Mouse (Mus musculus) lung, adult 2 months (tissue): ENCODE results near the gene Inpp5a. TPM values are rescaled to one million over a fixed set of nuclear protein-coding genes. Genes with fewer than 3 reads are reported as not detected.

Experiments used
- DNase-seq: peaks from one replicate; pipeline ENCODE4 v3.0.0; 2022
- H3K4me1 ChIP-seq: fragments of 200-500 bp; 2 replicates; pipeline ENCODE4 v1.6.1; 2011; ENCODE audit warnings: low read length; ENCODE audit not compliant: control insufficient read depth, insufficient read depth
- H3K4me3 ChIP-seq: fragments of 200-500 bp; replicated peaks from 2 replicates; pipeline ENCODE3; 2011; ENCODE audit warnings: low read depth, mild to moderate bottlenecking, control low read depth, low read length; ENCODE audit errors: extremely low read depth
- CTCF ChIP-seq: fragments of 200-500 bp; IDR thresholded peaks from 2 replicates; pipeline ENCODE4 v1.5.1; 2011; ENCODE audit warnings: mild to moderate bottlenecking, low read length, control low read depth; ENCODE audit not compliant: insufficient read depth
- POLR2A ChIP-seq: fragments of 200-500 bp; IDR thresholded peaks from 2 replicates; pipeline ENCODE4 v1.6.1; 2011; ENCODE audit warnings: low read depth, mild to moderate bottlenecking, control low read depth, low read length, borderline replicate concordance; ENCODE audit errors: extremely low read depth
- WGBS: fragments of 180-500 bp; shearing (Covaris S2); methylation state at CpG from one replicate; pipeline ENCODE4 v1.1.7; 2018; 5-methylcytosine and 5-hydroxymethylcytosine counted together
- polyA plus RNA-seq: library from polyadenylated mRNA; depleted of rRNA; stranded (reverse); fragments of >200 nt; gene quantifications from 2 replicates; pipeline ENCODE4 v1.2.3, GENCODE M21; 2012

Gene Inpp5a
- polyA plus RNA-seq, 1 experiment: 61.0 TPM

DNA sequence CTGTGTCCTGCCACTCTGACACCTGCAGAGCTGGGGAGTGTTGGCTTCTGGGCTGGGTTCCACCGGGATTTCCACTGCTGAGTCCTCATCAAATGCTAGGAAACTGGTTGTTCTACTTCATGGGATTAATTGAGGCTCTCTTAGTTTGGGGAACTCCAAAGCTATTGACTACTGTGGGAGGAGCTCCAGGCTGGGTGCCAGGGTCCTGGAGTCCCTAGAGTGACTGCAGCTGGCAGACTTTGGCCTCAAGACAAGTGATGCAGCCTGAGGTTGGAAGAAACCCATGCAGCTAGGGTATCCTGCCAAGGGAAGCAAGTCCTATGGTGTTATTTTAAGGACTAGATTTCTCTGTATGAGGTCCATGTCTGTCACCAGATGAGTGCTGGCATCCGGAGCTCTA, 149.6 kb downstream of the Inpp5a start:
- no peak for TF ChIP-seq POLR2A
- no peak for TF ChIP-seq CTCF
- no peak overlapping the region for H3K4me3 ChIP-seq
- H3K4me1 ChIP-seq: no peaks in the 10 kb centered on the region
- 68% methylated on average over 2 of the region's 2 CpGs for WGBS
- peak; percentile 13 for DNase-seq

DNA sequence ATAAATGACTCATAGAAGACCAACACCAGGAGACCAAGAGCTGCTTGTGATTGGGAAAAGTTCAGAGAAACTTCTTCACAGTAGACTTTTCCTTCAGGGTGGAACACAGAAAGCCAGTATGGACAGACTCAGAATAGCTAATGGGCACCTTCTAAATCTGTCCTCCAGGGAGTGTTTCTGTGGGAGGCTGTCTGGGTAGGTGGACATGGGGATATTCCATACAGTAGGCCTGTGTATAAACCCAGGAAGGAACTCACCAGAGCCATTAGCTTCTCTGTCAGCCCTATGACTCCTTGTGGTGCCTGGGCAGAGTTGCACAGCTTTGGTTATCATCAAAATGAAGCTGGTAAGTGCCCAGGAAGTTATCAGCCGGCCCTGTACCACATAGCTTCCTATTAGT, 151.7 kb downstream of the Inpp5a start:
- TF ChIP-seq POLR2A: no peak
- no peak for TF ChIP-seq CTCF
- 54% methylated on average over 1 of the region's 1 CpGs for WGBS
- Histone ChIP-seq H3K4me3 (no peak overlapping the region), H3K4me1 (no peaks in the 10 kb centered on the region)
- no peak for DNase-seq

DNA sequence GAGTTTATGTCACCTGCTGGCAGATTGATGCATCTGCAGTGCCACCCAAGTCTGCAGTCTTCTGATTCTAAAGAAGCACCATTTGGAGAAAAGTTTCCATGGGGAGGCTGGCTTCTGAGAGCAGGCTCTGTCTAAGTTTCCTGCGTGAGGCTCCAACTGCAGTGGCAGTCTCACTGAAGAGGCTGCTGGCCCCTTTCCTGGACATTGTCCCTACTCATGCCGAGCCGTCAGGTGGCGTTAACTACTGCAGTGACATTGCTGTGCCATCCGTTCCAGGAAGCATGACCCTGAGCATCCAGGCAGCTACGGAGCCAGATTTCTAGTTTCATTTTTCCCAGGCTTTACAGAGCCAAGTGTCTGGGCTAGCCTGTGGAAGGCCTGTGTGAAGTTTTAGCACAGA, 152.5 kb downstream of the Inpp5a start:
- 77% methylated on average over 6 of the region's 6 CpGs for WGBS
- Histone ChIP-seq H3K4me3 (no peak overlapping the region), H3K4me1 (no peaks in the 10 kb centered on the region)
- TF ChIP-seq POLR2A (no peak), CTCF (no peak)
- no peak for DNase-seq

DNA sequence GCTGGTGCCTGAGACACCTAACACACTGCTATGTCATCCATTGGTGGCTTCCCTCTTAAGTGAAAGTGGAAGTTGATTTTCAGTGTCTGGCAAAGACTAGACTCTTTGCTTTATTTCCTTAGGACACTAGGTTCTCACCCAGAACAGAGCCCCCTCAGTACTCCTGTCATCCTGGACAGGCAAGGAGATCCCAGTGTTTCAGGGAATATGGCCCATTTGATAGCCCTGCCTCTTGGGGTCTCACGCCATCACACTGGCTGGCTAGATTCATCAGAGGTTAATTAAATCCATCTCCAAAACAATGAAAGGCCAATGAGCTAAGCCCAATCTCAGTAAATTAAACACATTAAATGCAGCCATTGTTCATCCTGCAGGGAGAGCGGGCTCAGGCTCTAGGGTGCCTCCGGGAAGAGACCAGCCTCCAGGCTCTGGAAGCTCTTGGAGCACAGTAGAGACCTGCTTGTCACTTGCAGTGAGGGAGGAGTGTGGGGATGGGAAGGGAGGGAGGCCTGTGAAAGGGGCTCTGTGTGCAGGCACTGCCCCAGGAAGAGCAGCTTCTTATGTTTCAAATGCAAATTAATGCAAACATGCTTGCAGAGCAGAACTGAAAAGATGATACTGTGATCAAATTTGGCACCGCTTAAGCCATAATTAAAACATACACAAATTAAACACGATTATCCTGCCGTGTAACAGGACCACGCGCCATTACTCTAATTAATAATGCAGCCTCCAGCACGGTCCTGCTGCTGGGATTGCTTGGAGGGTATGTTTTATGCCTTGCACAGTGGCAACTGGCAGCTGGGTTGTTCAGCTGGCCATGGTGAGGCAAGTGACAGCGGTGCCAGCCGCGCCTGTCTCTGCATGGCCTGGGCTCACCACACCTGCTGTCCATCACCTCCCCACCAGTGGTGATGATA, 156.1 kb downstream of the Inpp5a start:
- 82% methylated on average over 12 of the region's 12 CpGs for WGBS
- DNase-seq: no peak
- Histone ChIP-seq H3K4me1 (no peaks in the 10 kb centered on the region), H3K4me3 (no peak overlapping the region)
- TF ChIP-seq POLR2A (no peak), CTCF (no peak)

DNA sequence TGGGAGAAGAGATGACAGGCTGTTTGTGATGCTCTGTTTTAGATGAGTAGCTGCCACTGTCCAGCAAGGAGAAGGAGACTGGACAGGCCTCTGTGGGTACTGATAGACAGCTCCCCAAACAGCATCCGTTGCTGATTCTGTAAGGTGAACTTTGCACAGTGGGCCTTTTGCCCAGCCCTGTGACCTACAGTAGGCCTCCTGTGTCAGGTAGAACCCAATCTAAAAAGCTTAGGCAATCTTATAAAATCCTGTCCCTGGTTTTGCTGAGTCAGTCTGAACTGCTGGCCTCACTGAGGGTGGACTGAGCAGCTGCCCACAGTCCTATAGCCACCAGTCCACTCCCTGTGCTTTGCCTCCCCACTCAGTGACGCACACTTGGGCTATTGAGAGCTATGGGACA, 158.4 kb downstream of the Inpp5a start:
- no peak overlapping the region for H3K4me3 ChIP-seq
- WGBS: 80% methylated on average over 2 of the region's 2 CpGs
- TF ChIP-seq POLR2A: no peak
- no peak for TF ChIP-seq CTCF
- no peak for DNase-seq
- H3K4me1 ChIP-seq: no peaks in the 10 kb centered on the region

DNA sequence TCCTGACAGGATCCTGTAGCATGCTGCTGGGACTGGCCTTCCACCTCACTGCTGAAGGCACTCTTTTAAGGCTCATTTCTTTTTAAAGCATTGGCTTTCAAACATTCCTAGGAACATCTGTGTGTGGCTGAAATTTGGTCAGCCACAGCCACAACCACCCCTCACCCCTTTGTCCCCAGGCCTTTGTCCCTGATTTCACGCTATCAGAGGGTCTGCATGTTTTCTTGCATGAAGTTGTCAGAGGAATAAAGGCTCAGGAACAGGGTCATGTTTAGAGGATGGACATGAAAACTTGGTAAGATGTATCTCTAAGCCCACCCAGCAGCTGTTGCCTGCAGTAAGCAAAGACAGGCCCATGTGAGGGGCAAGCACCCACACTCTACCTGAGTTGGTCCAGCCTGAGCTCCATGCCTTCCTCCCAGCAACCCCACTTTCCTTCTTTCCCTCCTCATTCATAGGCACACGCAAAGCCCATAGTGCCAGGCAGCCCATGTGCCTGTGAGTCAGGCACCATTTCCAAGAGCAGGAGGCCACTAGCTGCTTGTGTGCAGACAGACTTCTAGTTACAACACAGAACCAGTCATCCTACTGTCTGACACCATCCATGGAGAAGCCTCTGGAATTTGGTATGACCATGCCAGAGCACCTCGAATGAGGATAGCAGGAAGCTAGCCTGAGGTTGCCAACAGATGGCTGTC, 161.3 kb downstream of the Inpp5a start:
- 80% methylated on average over 3 of the region's 3 CpGs for WGBS

DNA sequence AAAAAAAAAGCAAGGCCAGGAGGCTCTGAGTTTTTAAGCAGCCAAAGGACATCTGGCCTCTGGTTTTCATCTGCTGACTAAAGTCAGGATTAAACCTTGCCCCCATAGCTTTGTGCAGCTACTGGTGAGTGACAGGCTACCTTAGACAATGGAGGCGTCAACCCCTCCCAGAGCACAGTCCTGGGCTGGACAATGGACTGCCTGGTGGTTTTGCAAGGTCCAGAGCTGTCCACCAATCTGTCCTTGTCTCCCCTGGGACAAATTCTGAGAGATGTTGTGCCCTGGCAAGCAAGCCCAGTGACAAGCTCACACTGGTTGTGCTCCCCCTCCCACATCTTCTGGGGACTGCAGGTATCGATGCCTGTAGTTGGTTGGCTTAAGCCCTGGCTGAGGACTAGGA, 162.6 kb downstream of the Inpp5a start:
- H3K4me3 ChIP-seq: no peak overlapping the region
- WGBS: 91% methylated on average over 2 of the region's 2 CpGs
- H3K4me1 ChIP-seq: no peaks in the 10 kb centered on the region
- no peak for TF ChIP-seq CTCF
- TF ChIP-seq POLR2A: no peak
- DNase-seq: no peak

More for the DNA sequence above, 161.3 kb downstream of the Inpp5a start:
- no peak for TF ChIP-seq CTCF
- TF ChIP-seq POLR2A: no peak
- H3K4me3 ChIP-seq: no peak overlapping the region
- DNase-seq: no peak
- no peaks in the 10 kb centered on the region for H3K4me1 ChIP-seq

DNA sequence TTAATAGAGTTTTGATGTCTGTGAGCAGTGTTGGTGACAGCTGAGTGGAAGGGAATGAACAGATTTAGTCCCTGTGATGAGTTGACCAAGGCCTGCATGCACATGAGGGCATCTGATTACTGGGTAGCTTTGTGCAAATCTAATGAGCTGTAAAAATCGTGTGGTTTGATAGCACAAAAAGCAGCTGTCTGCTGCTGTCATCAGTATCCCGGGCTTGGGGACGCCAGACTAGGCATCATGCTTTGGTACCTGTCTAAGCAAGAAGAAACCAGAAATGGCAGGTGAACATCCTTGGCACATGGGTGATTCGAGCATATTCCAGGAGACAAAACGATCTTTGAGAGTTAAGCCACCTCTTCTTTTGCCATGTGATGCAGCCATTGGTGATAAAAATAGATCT, 167.4 kb downstream of the Inpp5a start:
- no peak overlapping the region for H3K4me3 ChIP-seq
- no peaks in the 10 kb centered on the region for H3K4me1 ChIP-seq
- TF ChIP-seq POLR2A (no peak), CTCF (no peak)
- no peak for DNase-seq
- WGBS: 80% methylated on average over 5 of the region's 5 CpGs

DNA sequence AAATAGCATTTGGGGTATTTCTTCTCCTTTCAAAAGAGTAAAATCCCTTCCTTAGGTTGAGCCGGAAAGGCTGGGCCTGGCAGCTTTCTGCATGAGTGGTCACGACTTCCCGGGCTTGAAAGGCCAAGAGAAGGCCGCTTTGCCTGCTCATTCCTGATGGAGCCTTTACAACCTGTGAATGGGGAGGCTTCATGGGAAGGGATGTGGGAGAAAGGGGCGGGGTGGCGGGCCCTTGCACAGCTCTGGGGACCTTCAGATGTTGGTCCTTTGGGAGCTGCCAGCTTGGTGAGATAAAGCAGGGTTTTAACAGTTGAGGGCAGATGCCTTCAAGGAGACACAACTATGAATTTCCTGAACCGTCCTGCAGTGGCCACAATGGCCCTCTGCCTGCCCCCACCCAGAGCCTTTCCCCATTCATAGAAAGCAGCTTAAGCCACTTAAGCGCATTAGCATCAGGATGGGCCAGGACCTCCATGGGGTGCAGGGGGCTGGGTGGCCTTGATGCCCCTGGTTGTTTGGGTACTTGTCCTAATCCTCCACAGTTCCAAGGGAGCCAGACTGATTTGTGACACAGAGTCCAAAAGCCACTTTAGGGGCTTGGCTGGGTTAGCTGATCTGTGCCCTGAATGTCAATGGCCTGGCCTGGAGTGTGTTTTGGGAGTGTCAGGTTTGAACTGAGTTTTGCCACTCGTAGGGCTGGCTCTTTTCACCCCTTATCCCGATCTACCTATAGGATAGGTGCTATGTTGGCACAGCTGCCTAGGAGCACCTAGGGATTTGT, 168.0 kb downstream of the Inpp5a start:
- no peak for DNase-seq
- 67% methylated on average over 10 of the region's 10 CpGs for WGBS

More for the DNA sequence above, 168.0 kb downstream of the Inpp5a start:
- Histone ChIP-seq H3K4me1 (no peaks in the 10 kb centered on the region), H3K4me3 (no peak overlapping the region)
- no peak for TF ChIP-seq POLR2A
- no peak for TF ChIP-seq CTCF
